Mouse (Mus musculus): ENCODE data around the gene Fmn2.

Gene Fmn2

GRCm38 (mm10) chr1:174557211-174557610, 55.6 kb downstream of the Fmn2 start:
- DNase-seq (ENCODE audit: low spot score): peak; percentile 10

- no peak for DNase-seq (ENCODE audit: low spot score)
Measured at GRCm38 (mm10) chr1:174557841-174558240, 56.2 kb downstream of the Fmn2 start.

DNA sequence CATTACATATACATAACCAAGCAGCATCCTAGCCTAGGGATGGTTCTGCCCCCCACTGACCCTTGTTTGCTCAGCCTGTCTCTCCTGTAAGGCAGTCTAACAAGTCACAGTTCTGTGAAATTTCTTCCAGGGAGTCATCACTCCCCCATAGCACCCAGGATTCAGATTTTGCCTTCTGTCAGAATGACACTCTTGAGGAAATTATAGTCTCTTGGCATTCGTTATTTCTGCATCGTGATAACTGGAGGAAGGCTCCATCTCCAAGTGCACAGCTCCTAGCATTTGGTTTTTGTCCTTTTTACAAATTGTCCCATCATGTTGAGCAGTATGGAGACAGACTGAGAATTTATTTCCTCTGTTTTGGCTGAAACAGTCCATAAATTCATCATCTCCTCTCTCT, 56.9 kb downstream of the Fmn2 start:
- no peak for DNase-seq (ENCODE audit: low spot score)

- no peak for DNase-seq (ENCODE audit: low spot score)
Measured at GRCm38 (mm10) chr1:174564561-174564960, 62.9 kb downstream of the Fmn2 start.

GRCm38 (mm10) chr1:174568609-174569008, 67.0 kb downstream of the Fmn2 start:
- DNase-seq (ENCODE audit: low spot score): no peak

- DNase-seq (ENCODE audit: low spot score): peak; percentile 26
Measured at GRCm38 (mm10) chr1:174592420-174592980, 90.9 kb downstream of the Fmn2 start.

DNA sequence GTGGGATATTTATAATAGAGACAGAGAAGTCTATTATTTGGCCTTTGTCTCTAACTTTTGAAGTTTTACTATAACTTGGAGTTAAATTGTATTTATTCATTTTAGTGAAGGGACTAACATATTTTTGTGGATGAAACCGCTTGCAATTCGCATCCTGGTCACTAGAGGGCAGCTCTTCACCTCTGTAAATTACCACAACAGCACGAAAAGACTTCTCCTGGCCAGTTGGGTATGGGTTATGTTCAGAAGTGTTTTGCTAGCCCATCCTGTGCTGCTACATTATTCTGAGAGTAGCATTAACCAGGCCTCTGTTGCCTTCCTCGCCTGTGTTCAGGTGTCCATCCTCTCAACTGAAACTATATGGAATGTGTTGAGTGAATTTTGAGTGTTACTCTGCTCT, 93.4 kb downstream of the Fmn2 start:
- peak; percentile 69 for DNase-seq (ENCODE audit: low spot score)

DNA sequence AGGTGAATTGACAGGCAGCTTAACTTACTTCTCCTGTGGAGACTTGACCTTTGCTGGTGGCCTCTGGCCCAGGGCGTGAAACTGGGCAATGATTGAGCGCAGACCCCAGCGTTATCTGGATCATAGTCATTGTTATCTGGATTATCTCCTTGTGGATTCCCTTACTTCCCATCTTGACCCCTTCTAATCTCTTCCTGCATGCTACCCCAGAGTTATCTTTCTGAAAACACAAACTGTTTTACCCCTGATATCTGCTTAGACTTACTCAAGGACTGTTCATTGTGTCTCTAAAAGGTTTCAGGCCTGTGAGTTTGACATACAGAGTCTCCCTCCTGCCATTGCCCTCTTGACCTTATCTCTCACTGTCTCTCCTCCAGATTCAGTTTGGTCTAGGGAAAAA, 95.9 kb downstream of the Fmn2 start:
- DNase-seq (ENCODE audit: low spot score): no peak

DNA sequence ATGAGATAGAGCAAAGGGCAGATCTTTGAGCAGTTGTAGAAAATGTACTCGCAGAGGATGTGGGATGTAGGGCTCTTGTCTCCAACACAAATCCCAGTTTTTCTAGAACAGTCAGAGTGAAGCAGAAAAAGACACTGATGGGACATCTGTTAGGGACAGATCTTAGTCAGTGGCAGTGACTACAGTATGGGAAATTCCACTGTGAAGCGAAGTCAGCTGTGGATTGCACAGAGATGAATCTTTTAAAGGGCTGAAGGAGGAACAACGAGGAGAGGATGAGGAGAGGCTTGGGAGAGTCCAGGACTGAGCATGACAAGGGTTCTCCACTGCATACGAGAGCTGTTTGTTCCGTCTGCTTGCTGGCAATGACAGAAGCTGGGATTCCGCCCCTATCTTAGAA, 96.6 kb downstream of the Fmn2 start:
- no peak for DNase-seq (ENCODE audit: low spot score)

DNA sequence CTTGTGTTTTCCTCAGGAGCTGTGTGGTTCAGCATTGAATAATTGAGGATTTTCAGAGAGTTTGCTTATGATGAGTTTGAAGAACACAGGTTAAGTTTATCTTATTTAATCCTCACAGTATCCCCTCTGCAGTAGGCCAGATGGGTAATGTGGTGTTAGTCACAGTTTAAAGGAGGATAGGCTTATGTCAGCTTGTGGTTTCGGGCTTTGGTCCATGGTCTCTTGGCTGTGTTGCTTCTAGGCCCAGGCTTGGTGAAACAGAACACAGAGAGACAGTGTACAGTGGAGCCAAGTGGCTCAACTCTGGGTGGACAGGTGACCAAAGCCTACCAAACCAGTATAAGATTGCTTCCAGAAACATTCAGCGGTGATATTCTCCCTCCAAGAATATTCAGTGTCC, 98.4 kb downstream of the Fmn2 start:
- DNase-seq (ENCODE audit: low spot score): no peak

DNA sequence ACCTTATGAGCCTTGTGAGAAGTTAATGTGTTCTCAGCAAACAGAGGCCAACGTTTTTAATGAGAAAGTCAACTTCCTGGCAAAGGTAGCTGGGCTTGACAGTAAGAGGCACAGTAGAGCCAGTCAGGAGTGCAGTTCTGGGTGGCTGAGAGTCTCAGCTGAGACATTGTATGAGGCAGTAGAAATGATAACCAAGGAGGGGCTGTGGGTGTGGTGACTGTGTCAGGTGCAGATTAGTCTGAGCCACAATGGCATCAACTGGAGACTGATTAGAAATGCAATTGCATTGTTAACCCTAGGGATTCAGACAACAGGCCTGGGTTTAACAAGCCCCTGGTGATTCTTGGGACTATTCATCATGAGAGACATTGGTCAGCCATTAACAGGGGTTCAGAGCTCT, 99.0 kb downstream of the Fmn2 start:
- no peak for DNase-seq (ENCODE audit: low spot score)

DNA sequence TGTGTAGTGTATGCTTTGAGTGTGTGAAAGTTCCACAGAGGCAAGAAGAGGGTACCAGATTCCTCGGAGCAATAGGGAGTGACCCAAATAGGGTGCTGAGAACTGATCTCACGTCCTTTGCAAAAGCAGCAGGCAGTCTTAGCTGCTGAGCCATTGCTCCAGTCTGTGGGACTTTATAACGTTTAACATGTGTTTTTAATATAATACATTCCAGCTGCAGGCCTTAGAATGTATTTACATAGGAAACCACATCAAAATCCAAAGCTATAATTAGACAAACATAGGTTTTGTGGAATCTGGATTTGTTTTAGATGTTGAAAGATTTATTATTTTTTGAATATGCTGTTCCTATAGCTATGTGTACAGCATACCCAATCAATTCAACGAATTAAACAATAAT, 115.7 kb downstream of the Fmn2 start:
- no peak for DNase-seq (ENCODE audit: low spot score)

DNA sequence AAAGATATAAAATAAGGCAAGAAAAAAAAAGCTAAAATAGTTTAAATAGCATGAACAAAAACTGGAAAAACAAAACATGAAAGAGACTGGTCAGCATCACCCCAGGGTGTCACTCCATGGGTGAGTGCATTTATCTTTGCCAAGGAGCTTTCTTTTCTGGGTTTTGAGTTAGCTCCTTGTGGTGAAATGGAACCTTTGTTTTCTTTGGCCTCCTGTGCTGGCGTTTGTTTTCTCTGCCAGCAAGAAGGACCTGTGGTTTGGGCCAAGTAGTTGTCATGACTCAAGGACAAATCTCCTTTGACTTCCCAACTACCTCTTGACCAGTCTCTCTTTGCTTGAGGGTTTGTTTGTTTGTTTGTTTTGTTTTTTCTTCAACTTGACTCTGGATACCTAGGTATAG, 119.9 kb downstream of the Fmn2 start:
- no peak for DNase-seq (ENCODE audit: low spot score)

- peak; percentile 54 for DNase-seq (ENCODE audit: low spot score)
Measured at GRCm38 (mm10) chr1:174623054-174623453, 121.4 kb downstream of the Fmn2 start.

DNA sequence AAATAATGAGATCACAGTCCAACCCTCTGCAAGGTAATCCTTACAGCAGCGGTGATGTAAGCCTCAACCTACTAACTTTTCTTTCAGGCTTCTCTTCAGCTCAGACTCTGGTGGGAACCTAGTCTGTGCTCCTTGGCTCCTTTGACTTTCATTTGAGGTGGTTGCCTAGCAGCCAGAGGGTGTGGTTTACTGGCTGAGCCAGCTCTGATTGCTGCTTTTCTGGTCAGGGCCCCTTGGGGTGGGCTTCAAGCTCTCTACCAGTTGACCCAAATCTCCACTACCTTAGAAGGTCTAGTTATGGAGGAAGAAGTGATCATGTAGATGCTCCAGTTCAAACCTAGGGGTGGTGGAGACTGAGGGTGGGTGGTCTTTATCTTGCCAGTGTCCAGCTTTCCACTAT, 128.4 kb downstream of the Fmn2 start:
- DNase-seq (ENCODE audit: low spot score): no peak

GRCm38 (mm10) chr1:174636291-174636690, 134.7 kb downstream of the Fmn2 start:
- no peak for DNase-seq (ENCODE audit: low spot score)

GRCm38 (mm10) chr1:174637564-174638085, 136.0 kb downstream of the Fmn2 start:
- no peak for DNase-seq (ENCODE audit: low spot score)

DNA sequence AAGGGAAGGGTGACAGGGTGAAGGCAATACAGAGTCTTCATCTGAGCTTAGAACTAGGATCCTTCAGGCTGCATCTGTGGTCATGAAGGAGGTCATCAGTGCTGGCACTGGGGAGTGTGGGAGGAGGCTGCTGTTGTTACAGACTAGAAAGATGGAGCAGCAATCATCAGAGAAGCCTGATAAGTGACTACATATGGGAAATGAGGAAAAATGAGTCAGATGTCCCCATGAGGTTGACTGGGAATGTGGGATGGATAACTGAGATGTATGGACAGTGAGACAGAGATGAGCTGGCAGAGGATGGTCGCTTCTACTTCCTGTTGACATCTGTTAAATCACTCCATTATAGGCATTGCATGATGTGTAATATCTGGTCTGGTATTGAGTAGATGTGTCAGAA, 139.3 kb downstream of the Fmn2 start:
- DNase-seq (ENCODE audit: low spot score): no peak

DNA sequence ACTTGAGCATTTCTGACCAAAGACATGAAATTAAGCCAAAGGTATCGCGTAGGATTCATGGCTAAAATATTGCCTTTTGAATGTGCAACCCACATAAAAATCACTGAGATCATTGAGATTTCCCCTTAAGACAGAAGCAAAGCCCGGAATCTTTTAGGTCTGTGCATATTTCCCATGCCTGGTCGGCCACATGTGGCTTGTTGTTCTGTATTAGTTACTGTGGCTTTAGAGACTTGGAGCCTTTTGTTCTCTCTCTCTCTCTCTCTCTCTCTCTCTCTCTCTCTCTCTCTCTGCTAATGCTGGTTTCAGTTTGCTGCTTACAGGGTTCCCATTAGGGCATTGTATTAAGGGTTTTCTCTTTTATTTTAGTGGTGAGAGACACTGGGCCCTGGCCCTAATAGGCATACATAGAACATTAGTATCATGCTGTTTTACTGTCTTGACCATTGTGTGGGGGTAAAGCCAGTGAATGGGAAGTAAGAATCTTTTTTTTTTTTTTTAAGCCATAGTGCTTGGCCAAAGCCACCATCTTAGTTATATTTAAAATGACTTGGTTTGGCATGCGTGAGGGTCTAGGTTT, 141.9 kb downstream of the Fmn2 start:
- DNase-seq (ENCODE audit: low spot score): no peak

- no peak for DNase-seq (ENCODE audit: low spot score)
Measured at GRCm38 (mm10) chr1:174649421-174649826, 147.8 kb downstream of the Fmn2 start.

- DNase-seq (ENCODE audit: low spot score): no peak
Measured at GRCm38 (mm10) chr1:174654565-174654964, 152.9 kb downstream of the Fmn2 start.

GRCm38 (mm10) chr1:174655354-174655753, 153.7 kb downstream of the Fmn2 start:
- DNase-seq (ENCODE audit: low spot score): no peak

GRCm38 (mm10) chr1:174656554-174656953, 154.9 kb downstream of the Fmn2 start:
- DNase-seq (ENCODE audit: low spot score): no peak
